Mouse (Mus musculus): ENCODE results near the gene Apba1. TPM values are rescaled to one million over a fixed set of nuclear protein-coding genes. Genes with fewer than 3 reads are reported as not detected.

Gene Apba1
- total RNA-seq, 1 experiment from 2014 or later, result 1.1 TPM

DNA sequence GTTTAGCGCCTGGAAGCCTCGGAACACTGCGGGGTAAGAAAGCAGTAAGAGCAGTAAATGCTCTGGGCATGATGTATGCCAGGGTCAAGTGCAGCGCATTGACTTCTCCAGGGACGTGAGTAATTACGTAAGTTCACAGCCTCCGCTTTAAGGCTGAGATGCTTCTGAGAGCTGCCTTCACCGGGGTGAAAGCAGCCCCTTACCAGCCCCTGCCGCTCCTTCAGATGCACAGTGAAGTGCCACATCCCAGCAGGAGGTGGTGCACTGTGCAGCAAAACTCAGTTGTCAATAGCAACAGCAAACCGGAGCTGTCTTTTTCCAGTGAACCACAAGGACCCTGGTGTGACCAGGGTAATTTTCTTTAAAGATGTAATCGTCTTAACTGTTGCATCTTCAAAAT is 139.8 kb downstream of the Apba1 start:
- no peak for ATAC-seq (replicated peaks in 1 of 2; ENCODE audit: insufficient read depth in 1 of 2, low FRiP score in 2 of 2, low TSS enrichment in 1 of 2, low read depth in 1 of 2, poor library complexity in 2 of 2, severe bottlenecking in 2 of 2)

DNA sequence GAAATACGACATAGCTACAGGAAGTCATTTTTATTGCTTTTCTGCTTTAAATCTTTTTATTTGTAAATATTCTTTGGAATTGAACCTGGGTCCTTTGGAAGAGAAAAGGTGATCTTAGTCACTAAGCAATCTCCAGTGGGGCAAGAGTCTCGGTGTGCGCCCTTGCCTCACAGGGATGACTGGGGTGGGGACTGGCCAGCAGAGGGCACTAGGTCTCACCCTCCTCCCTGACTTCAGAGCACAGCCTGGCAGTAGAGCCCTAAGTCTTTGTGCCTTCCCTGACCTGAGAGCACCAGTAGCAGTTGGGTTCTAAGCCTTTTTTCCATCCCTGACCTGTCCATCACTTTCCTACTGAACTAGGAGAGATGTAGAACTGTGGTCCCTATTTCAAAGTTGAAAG is 142.5 kb downstream of the Apba1 start:
- peak; percentile 65 to 68; a peak in 2 of 4 replicates for ATAC-seq (replicated peaks in 1 of 2; ENCODE audit: insufficient read depth in 1 of 2, low FRiP score in 2 of 2, low TSS enrichment in 1 of 2, low read depth in 1 of 2, poor library complexity in 2 of 2, severe bottlenecking in 2 of 2)

DNA sequence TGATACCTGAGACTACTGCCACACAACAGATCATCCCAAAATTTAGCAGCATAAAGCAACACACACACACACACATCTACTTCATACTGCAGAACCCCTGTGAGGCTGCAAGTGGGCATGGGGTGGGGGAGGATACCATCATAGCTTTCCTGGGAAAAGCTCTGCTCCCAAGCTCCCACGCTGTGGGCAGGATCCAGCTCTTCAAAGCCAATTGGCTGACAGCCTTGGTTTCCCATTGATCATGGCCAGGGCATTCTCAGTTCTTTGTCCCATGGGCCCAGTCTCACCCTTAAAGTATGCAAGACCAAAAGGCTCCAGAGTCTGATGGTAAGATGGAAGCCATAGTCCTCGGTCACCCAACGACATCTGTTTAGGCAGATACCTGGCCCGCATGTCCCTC is 143.1 kb downstream of the Apba1 start:
- no peak for ATAC-seq (replicated peaks in 1 of 2; ENCODE audit: insufficient read depth in 1 of 2, low FRiP score in 2 of 2, low TSS enrichment in 1 of 2, low read depth in 1 of 2, poor library complexity in 2 of 2, severe bottlenecking in 2 of 2)

- no peak for ATAC-seq (replicated peaks in 1 of 2; ENCODE audit: insufficient read depth in 1 of 2, low FRiP score in 2 of 2, low TSS enrichment in 1 of 2, low read depth in 1 of 2, poor library complexity in 2 of 2, severe bottlenecking in 2 of 2)
Observed at GRCm38 (mm10) chr19:23903066-23903465, 144.4 kb downstream of the Apba1 start.

- ATAC-seq (replicated peaks in 1 of 2; ENCODE audit: insufficient read depth in 1 of 2, low FRiP score in 2 of 2, low TSS enrichment in 1 of 2, low read depth in 1 of 2, poor library complexity in 2 of 2, severe bottlenecking in 2 of 2), result no peak
Observed at GRCm38 (mm10) chr19:23904922-23905321, 146.2 kb downstream of the Apba1 start.

- ATAC-seq (replicated peaks in 1 of 2; ENCODE audit: insufficient read depth in 1 of 2, low FRiP score in 2 of 2, low TSS enrichment in 1 of 2, low read depth in 1 of 2, poor library complexity in 2 of 2, severe bottlenecking in 2 of 2), result no peak
Observed at GRCm38 (mm10) chr19:23905772-23906171, 147.1 kb downstream of the Apba1 start.

GRCm38 (mm10) chr19:23910345-23910744 is 151.7 kb downstream of the Apba1 start:
- no peak for ATAC-seq (replicated peaks in 1 of 2; ENCODE audit: insufficient read depth in 1 of 2, low FRiP score in 2 of 2, low TSS enrichment in 1 of 2, low read depth in 1 of 2, poor library complexity in 2 of 2, severe bottlenecking in 2 of 2)

GRCm38 (mm10) chr19:23919384-23920219 is 160.9 kb downstream of the Apba1 start:
- ATAC-seq (replicated peaks in 1 of 2; ENCODE audit: insufficient read depth in 1 of 2, low FRiP score in 2 of 2, low TSS enrichment in 1 of 2, low read depth in 1 of 2, poor library complexity in 2 of 2, severe bottlenecking in 2 of 2), result no peak

GRCm38 (mm10) chr19:23920220-23920544 is 161.5 kb downstream of the Apba1 start:
- ATAC-seq (replicated peaks in 1 of 2; ENCODE audit: insufficient read depth in 1 of 2, low FRiP score in 2 of 2, low TSS enrichment in 1 of 2, low read depth in 1 of 2, poor library complexity in 2 of 2, severe bottlenecking in 2 of 2), result no peak

- no peak for ATAC-seq (replicated peaks in 1 of 2; ENCODE audit: insufficient read depth in 1 of 2, low FRiP score in 2 of 2, low TSS enrichment in 1 of 2, low read depth in 1 of 2, poor library complexity in 2 of 2, severe bottlenecking in 2 of 2)
Observed at GRCm38 (mm10) chr19:23922601-23923000, 163.9 kb downstream of the Apba1 start.

- no peak for ATAC-seq (replicated peaks in 1 of 2; ENCODE audit: insufficient read depth in 1 of 2, low FRiP score in 2 of 2, low TSS enrichment in 1 of 2, low read depth in 1 of 2, poor library complexity in 2 of 2, severe bottlenecking in 2 of 2)
Observed at GRCm38 (mm10) chr19:23924057-23924456, 165.4 kb downstream of the Apba1 start.

- ATAC-seq (replicated peaks in 1 of 2; ENCODE audit: insufficient read depth in 1 of 2, low FRiP score in 2 of 2, low TSS enrichment in 1 of 2, low read depth in 1 of 2, poor library complexity in 2 of 2, severe bottlenecking in 2 of 2), result no peak
Observed at GRCm38 (mm10) chr19:23924791-23925190, 166.1 kb downstream of the Apba1 start.

DNA sequence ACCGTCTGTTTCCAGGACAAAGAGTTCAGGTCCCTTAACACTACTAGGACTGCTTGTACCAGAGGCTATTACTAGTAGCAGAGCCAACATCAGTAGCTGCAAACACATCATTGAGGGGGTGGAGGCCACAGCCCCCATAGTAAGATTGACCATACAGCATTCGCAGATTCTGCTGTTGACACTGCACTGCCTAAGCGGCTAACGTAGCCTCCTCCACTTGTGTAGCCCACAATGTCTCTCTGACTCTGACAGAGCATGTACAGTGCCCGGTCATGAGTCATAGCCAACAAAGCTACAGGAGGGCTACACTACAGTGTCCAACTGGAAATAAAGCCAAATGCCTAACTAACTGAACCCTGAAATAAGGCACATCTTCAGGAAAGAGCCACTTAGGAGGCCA is 166.9 kb downstream of the Apba1 start:
- no peak for ATAC-seq (replicated peaks in 1 of 2; ENCODE audit: insufficient read depth in 1 of 2, low FRiP score in 2 of 2, low TSS enrichment in 1 of 2, low read depth in 1 of 2, poor library complexity in 2 of 2, severe bottlenecking in 2 of 2)

- no peak for ATAC-seq (replicated peaks in 1 of 2; ENCODE audit: insufficient read depth in 1 of 2, low FRiP score in 2 of 2, low TSS enrichment in 1 of 2, low read depth in 1 of 2, poor library complexity in 2 of 2, severe bottlenecking in 2 of 2)
Observed at GRCm38 (mm10) chr19:23930826-23931225, 172.1 kb downstream of the Apba1 start.

DNA sequence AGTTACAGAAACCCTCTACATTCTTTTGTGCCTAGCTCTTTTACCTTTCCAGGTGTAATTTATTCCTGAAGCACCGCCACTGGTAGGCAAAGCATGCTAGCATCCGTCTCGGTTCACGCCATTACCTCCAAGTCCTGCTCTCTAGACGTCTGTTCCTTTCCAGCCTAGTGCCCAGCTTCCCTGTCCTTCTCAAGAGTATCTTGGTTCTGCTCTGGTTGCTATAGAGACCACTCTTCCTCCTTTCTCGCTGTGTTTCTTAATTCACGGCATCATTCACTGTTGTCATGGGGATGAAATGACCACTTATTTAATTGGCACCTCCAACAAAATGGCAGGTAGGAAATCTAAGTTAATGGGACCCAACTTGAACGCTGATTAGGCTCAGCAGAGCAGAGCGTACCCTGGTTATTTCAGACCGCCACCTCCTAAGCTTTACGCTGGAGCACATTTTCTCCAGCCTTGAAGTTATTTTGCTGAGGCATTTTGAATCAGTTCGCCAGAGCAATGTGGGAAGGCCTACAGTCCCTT is 182.8 kb downstream of the Apba1 start:
- no peak for ATAC-seq (replicated peaks in 1 of 2; ENCODE audit: insufficient read depth in 1 of 2, low FRiP score in 2 of 2, low TSS enrichment in 1 of 2, low read depth in 1 of 2, poor library complexity in 2 of 2, severe bottlenecking in 2 of 2)

GRCm38 (mm10) chr19:23942886-23943285 is 184.2 kb downstream of the Apba1 start:
- no peak for ATAC-seq (replicated peaks in 1 of 2; ENCODE audit: insufficient read depth in 1 of 2, low FRiP score in 2 of 2, low TSS enrichment in 1 of 2, low read depth in 1 of 2, poor library complexity in 2 of 2, severe bottlenecking in 2 of 2)

GRCm38 (mm10) chr19:23946026-23946685 is 187.5 kb downstream of the Apba1 start:
- peak; percentile 48 to 58; a peak in 1 of 4 replicates for ATAC-seq (replicated peaks in 1 of 2; ENCODE audit: insufficient read depth in 1 of 2, low FRiP score in 2 of 2, low TSS enrichment in 1 of 2, low read depth in 1 of 2, poor library complexity in 2 of 2, severe bottlenecking in 2 of 2)

DNA sequence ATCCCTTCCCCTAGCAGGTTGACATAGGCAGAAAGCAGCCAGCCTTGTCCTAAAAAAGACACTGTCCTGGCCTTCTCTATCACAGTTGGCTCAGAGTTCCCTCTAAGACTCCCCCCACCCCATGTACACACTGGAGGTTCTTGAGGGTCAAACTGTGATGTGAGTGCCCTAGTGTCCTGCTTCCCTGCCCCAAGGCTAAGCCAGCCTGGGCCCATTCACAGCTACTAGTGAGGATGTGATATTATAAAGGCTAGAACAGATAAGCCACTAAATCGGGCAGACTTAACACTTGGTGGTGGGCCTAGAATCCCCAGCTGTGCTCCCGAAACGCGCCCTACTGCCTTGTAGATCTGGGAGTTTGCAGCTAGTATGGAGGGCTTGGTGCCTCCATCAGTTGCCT is 188.1 kb downstream of the Apba1 start:
- no peak for ATAC-seq (replicated peaks in 1 of 2; ENCODE audit: insufficient read depth in 1 of 2, low FRiP score in 2 of 2, low TSS enrichment in 1 of 2, low read depth in 1 of 2, poor library complexity in 2 of 2, severe bottlenecking in 2 of 2)

- ATAC-seq (replicated peaks in 1 of 2; ENCODE audit: insufficient read depth in 1 of 2, low FRiP score in 2 of 2, low TSS enrichment in 1 of 2, low read depth in 1 of 2, poor library complexity in 2 of 2, severe bottlenecking in 2 of 2), result no peak
Observed at GRCm38 (mm10) chr19:23947871-23948270, 189.2 kb downstream of the Apba1 start.

Data from hematopoietic stem cell, adult 5-6 weeks (primary cell).